In genomic region chr8:4367808-4368207, GRCm38 (mm10) we compare ENCODE assay signal across 11 mouse cellular contexts. TPM values are rescaled to one million over a fixed set of nuclear protein-coding genes. Genes with fewer than 3 reads are reported as not detected.
A peak's percentile ranks its signal among the peaks of the same experiment; 100 is the strongest.
DNase-seq lines count a peak whose midpoint lies in the region; ATAC-seq and TF ChIP-seq lines count a peak whose summit lies in the region.
"Had no signal": no experiment of that assay in that cellular context is flagged by ENCODE, and none has a peak within 500 bp of the region (broad histone marks: within the 10 kb centered on the region; RNA-seq: fewer than 3 reads in every experiment).

No protein-coding gene starts in this region.

- no peak overlapping the region for H3ac ChIP-seq in C2C12 (ENCODE audit: control insufficient read depth, insufficient read length, low read depth)

- H3K4me2 ChIP-seq in embryonic facial prominence, embryonic 14.5 days (ENCODE audit: low read depth, low read length), result no peak overlapping the region
- H3K4me2 ChIP-seq in liver, embryonic 12.5 days, result no peak overlapping the region
- H3K4me2 ChIP-seq: neural tube, embryonic 13.5 days had no signal

- H3K4me1 ChIP-seq in embryonic facial prominence, embryonic 14.5 days (ENCODE audit: control insufficient read depth, insufficient read depth, low read length), result no peaks in the 10 kb centered on the region
- H3K4me1 ChIP-seq in embryonic facial prominence, embryonic 10.5 days, result no peaks in the 10 kb centered on the region
- no peaks in the 10 kb centered on the region for H3K4me1 ChIP-seq in liver, embryonic 12.5 days
- H3K4me1 ChIP-seq: neural tube, embryonic 13.5 days had no signal

- ATAC-seq in embryonic facial prominence, embryonic 14.5 days (ENCODE audit: low read depth), result peak; percentile 50; the same call in 1 of the 2 replicates
- ATAC-seq in liver, embryonic 12.5 days, result no peak

- DNase-seq in embryonic facial prominence, embryonic 14.5 days (ENCODE audit: low spot score), result peak; percentile 45
- no peak for DNase-seq in embryonic facial prominence, embryonic 10.5 days (ENCODE audit: low spot score)
- peak; percentile 87 for DNase-seq in gastrocnemius, adult 2 months
- DNase-seq in left cerebral cortex, postnatal 14 days (ENCODE audit: low spot score in 2 of 2), result peak; percentile 62 to 68
- no peak for DNase-seq in embryo, embryonic 11 days
- DNase-seq in cerebellum, adult 8-10 months, result no peak
- DNase-seq: lung, postnatal 4 days had no signal

- H3K79me2 ChIP-seq in C2C12 (ENCODE audit: control insufficient read depth, insufficient read depth), result no peaks in the 10 kb centered on the region

- no peaks in the 10 kb centered on the region for H3K36me3 ChIP-seq in embryonic facial prominence, embryonic 14.5 days (ENCODE audit: control insufficient read depth, insufficient read depth, low read length)
- no peaks in the 10 kb centered on the region for H3K36me3 ChIP-seq in embryonic facial prominence, embryonic 10.5 days (replicated peaks)
- H3K36me3 ChIP-seq in C2C12 (ENCODE audit: control insufficient read depth, insufficient read depth), result no peaks in the 10 kb centered on the region
- H3K36me3 ChIP-seq in liver, embryonic 12.5 days, result no peaks in the 10 kb centered on the region
- H3K36me3 ChIP-seq: neural tube, embryonic 13.5 days had no signal

- H3K27me3 ChIP-seq in embryonic facial prominence, embryonic 14.5 days (replicated peaks; ENCODE audit: control insufficient read depth, insufficient read depth, low read length), result no peaks in the 10 kb centered on the region
- no peaks in the 10 kb centered on the region for H3K27me3 ChIP-seq in embryonic facial prominence, embryonic 10.5 days (replicated peaks; ENCODE audit: low read depth, poor library complexity, severe bottlenecking)
- no peaks in the 10 kb centered on the region for H3K27me3 ChIP-seq in C2C12 (ENCODE audit: control insufficient read depth, insufficient read depth, insufficient read length)
- H3K27me3 ChIP-seq in liver, embryonic 12.5 days (replicated peaks), result no peaks in the 10 kb centered on the region
- H3K27me3 ChIP-seq: CH12.LX; neural tube, embryonic 13.5 days had no signal

- no peak overlapping the region for H3K9ac ChIP-seq in embryonic facial prominence, embryonic 14.5 days (ENCODE audit: low read depth, low read length)
- H3K9ac ChIP-seq in liver, embryonic 12.5 days, result no peak overlapping the region
- H3K9ac ChIP-seq: neural tube, embryonic 13.5 days had no signal

- H3K4me3 ChIP-seq in embryonic facial prominence, embryonic 14.5 days (ENCODE audit: low read depth, low read length), result no peak overlapping the region
- no peak overlapping the region for H3K4me3 ChIP-seq in embryonic facial prominence, embryonic 10.5 days
- no peak overlapping the region for H3K4me3 ChIP-seq in C2C12 (ENCODE audit: insufficient read depth, poor library complexity, severe bottlenecking)
- no peak overlapping the region for H3K4me3 ChIP-seq in gastrocnemius, adult 2 months
- no peak overlapping the region for H3K4me3 ChIP-seq in liver, embryonic 12.5 days
- H3K4me3 ChIP-seq: neural tube, embryonic 13.5 days had no signal

- TF ChIP-seq CTCF in C2C12 (IDR thresholded peaks at IDR 0.05; ENCODE audit: control insufficient read depth, insufficient read depth, insufficient read length), result no peak
- no peak for TF ChIP-seq CTCF in gastrocnemius, adult 2 months (IDR thresholded peaks at IDR 0.05)

- intact Hi-C loops in gastrocnemius, adult 2 months (cut with DNase I), result loop anchor here (5.0 kb wide), 1 partner anchor 41 kb away; the partner anchor contains the start of genes Ccl25 and Elavl1
- intact Hi-C loops in left cerebral cortex, postnatal 14 days (cut with DNase I), result no loop called here

- WGBS in embryonic facial prominence, embryonic 14.5 days, result 70% methylated on average over 11 of the region's 11 CpGs
- 84% methylated on average over 11 of the region's 11 CpGs for WGBS in embryonic facial prominence, embryonic 10.5 days
- WGBS in liver, embryonic 12.5 days (ENCODE audit: insufficient replicate concordance), result 78% methylated on average over 11 of the region's 11 CpGs

- no peaks in the 10 kb centered on the region for H3K79me3 ChIP-seq in C2C12 (ENCODE audit: low read depth)

- H3K9me3 ChIP-seq in embryonic facial prominence, embryonic 14.5 days (ENCODE audit: control insufficient read depth, low read length), result peaks cover 5% of the 10 kb centered on the region; the same call in 1 of the 2 replicates
- no peaks in the 10 kb centered on the region; the same call in 1 of the 2 replicates for H3K9me3 ChIP-seq in embryonic facial prominence, embryonic 10.5 days
- no peaks in the 10 kb centered on the region for H3K9me3 ChIP-seq in liver, embryonic 12.5 days (replicated peaks)
- H3K9me3 ChIP-seq: neural tube, embryonic 13.5 days had no signal

- no peak overlapping the region for H3K27ac ChIP-seq in embryonic facial prominence, embryonic 14.5 days (replicated peaks; ENCODE audit: low read depth, low read length)
- H3K27ac ChIP-seq in embryonic facial prominence, embryonic 10.5 days (replicated peaks), result no peak overlapping the region
- peak overlapping the region; percentile 89 for H3K27ac ChIP-seq in gastrocnemius, adult 2 months
- no peak overlapping the region for H3K27ac ChIP-seq in liver, embryonic 12.5 days
- H3K27ac ChIP-seq: neural tube, embryonic 13.5 days had no signal

TF ChIP-seq in C2C12, 6 proteins besides CTCF, POLR2A, EP300 and RAD21:
- TF ChIP-seq MAX (IDR thresholded peaks at IDR 0.05) (no peak), MYOD1 (IDR thresholded peaks at IDR 0.05; ENCODE audit: control insufficient read depth, insufficient read length, low read depth) (peak; percentile 35), FOSL1 (IDR thresholded peaks at IDR 0.05; ENCODE audit: insufficient read depth, low read length, poor library complexity, severe bottlenecking) (no peak), CEBPB (IDR thresholded peaks at IDR 0.05; ENCODE audit: low read depth) (no peak), MYOG (IDR thresholded peaks at IDR 0.05; ENCODE audit: control insufficient read depth, extremely low read depth, insufficient read length) (no peak), USF1 (IDR thresholded peaks at IDR 0.05; ENCODE audit: low read depth) (no peak)

RNA-seq across cellular contexts. Expression of gene Elavl1, which starts 42.6 kb away (rescaled TPM):
- 217 and 226 TPM in 2 replicates for polyA plus RNA-seq in embryonic facial prominence, embryonic 14.5 days (2014; fragmentation: Nextera tagmentation; extraction: Ambion mirVana)
- polyA plus RNA-seq in embryonic facial prominence, embryonic 10.5 days (2016; fragmentation: Nextera tagmentation; extraction: Ambion mirVana), result 362 and 373 TPM in 2 replicates
- polyA plus RNA-seq in C2C12 (2012; fragmentation: generic; extraction: Trizol), result 63.8 TPM
- total RNA-seq in gastrocnemius, adult 2 months (2021), result 10 to 100 TPM; 46.4 to 49.8 TPM
- 10 to 100 TPM; 72.2 to 72.5 TPM for total RNA-seq in left cerebral cortex, postnatal 14 days (2021)
- polyA plus RNA-seq in liver, embryonic 12.5 days (2016; fragmentation: Nextera tagmentation; extraction: Ambion mirVana), result 211 and 215 TPM in 2 replicates

RNA-seq across cellular contexts. Expression of gene Ccl25, which starts 42.8 kb away (rescaled TPM):
- polyA plus RNA-seq in embryonic facial prominence, embryonic 14.5 days (2014; fragmentation: Nextera tagmentation; extraction: Ambion mirVana), result 10.2 and 11.2 TPM in 2 replicates
- polyA plus RNA-seq in embryonic facial prominence, embryonic 10.5 days (2016; fragmentation: Nextera tagmentation; extraction: Ambion mirVana), result 24.4 and 25.4 TPM in 2 replicates
- polyA plus RNA-seq in C2C12 (2012; fragmentation: generic; extraction: Trizol), result 6.0 TPM
- 10 to 100 TPM in 1 of 2 experiments, 1 to 10 TPM in 1; 8.2 to 14.6 TPM for total RNA-seq in gastrocnemius, adult 2 months (2021)
- total RNA-seq in left cerebral cortex, postnatal 14 days (2021), result 10 to 100 TPM; 20.9 to 26.6 TPM
- polyA plus RNA-seq in liver, embryonic 12.5 days (2016; fragmentation: Nextera tagmentation; extraction: Ambion mirVana), result 9.6 and 10.9 TPM in 2 replicates

Comparison
In these comparisons a context has a peak if more than half of its experiments do, and no peak if none do; other contexts are left out.
1. DNase-seq: peak in embryonic facial prominence, embryonic 14.5 days (single experiment), gastrocnemius, adult 2 months (single experiment) and left cerebral cortex, postnatal 14 days (2 of 2); none in embryonic facial prominence, embryonic 10.5 days (single experiment), embryo, embryonic 11 days (single experiment) and cerebellum, adult 8-10 months (single experiment).